Mouse (Mus musculus) lung, adult 2 months (tissue): ENCODE data around the gene Acaa1a.

Source experiments
- CTCF ChIP-seq: fragments of 200-500 bp; IDR thresholded peaks from 2 replicates; pipeline ENCODE4 v1.5.1; 2011; ENCODE audit warnings: mild to moderate bottlenecking, low read length, control low read depth; ENCODE audit not compliant: insufficient read depth
- POLR2A ChIP-seq: fragments of 200-500 bp; IDR thresholded peaks from 2 replicates; pipeline ENCODE4 v1.6.1; 2011; ENCODE audit warnings: low read depth, mild to moderate bottlenecking, control low read depth, low read length, borderline replicate concordance; ENCODE audit errors: extremely low read depth

GRCm38 (mm10) chr9:119361416-119361815 is 21.9 kb downstream of the Acaa1a start:
- TF ChIP-seq CTCF, result no peak
- TF ChIP-seq POLR2A, result no peak
